Mouse (Mus musculus) C2C12 (cell line): ENCODE data around the gene Map2. TPM values are rescaled to one million over a fixed set of nuclear protein-coding genes. Genes with fewer than 3 reads are reported as not detected.

Source experiments
- H3K27me3 ChIP-seq: one replicate; pipeline ENCODE4 v1.6.1; 2011; ENCODE audit not compliant: control insufficient read depth, insufficient read depth, insufficient read length
- H3K36me3 ChIP-seq: one replicate; pipeline ENCODE4 v1.6.1; 2011; ENCODE audit not compliant: control insufficient read depth, insufficient read depth
- H3K4me3 ChIP-seq: one replicate; pipeline ENCODE4 v1.5.1; 2011; ENCODE audit warnings: mild to moderate bottlenecking, control low read depth; ENCODE audit not compliant: poor library complexity, insufficient read depth, severe bottlenecking
- H3K79me2 ChIP-seq: one replicate; pipeline ENCODE4 v1.6.1; 2011; ENCODE audit not compliant: control insufficient read depth, insufficient read depth
- H3K79me3 ChIP-seq: one replicate; pipeline ENCODE4 v1.6.1; 2011; ENCODE audit warnings: low read depth, control low read depth
- H3ac ChIP-seq: one replicate; pipeline ENCODE3; 2011; ENCODE audit warnings: low read depth; ENCODE audit not compliant: control insufficient read depth, insufficient read length
- CEBPB ChIP-seq: IDR thresholded peaks from one replicate; pipeline ENCODE4 v1.6.1; 2011; ENCODE audit warnings: low read depth, mild to moderate bottlenecking, control low read depth, moderate library complexity
- CTCF ChIP-seq: IDR thresholded peaks from one replicate; pipeline ENCODE4 v1.5.1; 2011; ENCODE audit not compliant: control insufficient read depth, insufficient read depth, insufficient read length
- FOSL1 ChIP-seq: IDR thresholded peaks from one replicate; pipeline ENCODE4 v1.8.0; 2011; ENCODE audit warnings: mild to moderate bottlenecking, low read length; ENCODE audit not compliant: poor library complexity, insufficient read depth, severe bottlenecking
- MAX ChIP-seq: IDR thresholded peaks from one replicate; pipeline ENCODE4 v1.6.1; 2011; ENCODE audit warnings: mild to moderate bottlenecking, control low read depth
- MYOD1 ChIP-seq: IDR thresholded peaks from one replicate; pipeline ENCODE4 v1.6.1; 2011; ENCODE audit warnings: low read depth; ENCODE audit not compliant: control insufficient read depth, insufficient read length
- MYOG ChIP-seq: IDR thresholded peaks from one replicate; pipeline ENCODE4 v1.6.1; 2011; ENCODE audit not compliant: control insufficient read depth, insufficient read length; ENCODE audit errors: extremely low read depth
- USF1 ChIP-seq: IDR thresholded peaks from one replicate; pipeline ENCODE4 v1.6.1; 2011; ENCODE audit warnings: low read depth, mild to moderate bottlenecking, control low read depth, moderate library complexity
- polyA plus RNA-seq: library from polyadenylated mRNA; unstranded; fragments of >200 nt; fragmentation: generic; extraction: Trizol; gene quantifications from one replicate; pipeline ENCODE4 v1.2.1, GENCODE M21; 2012; ENCODE audit warnings: missing spikeins

The Map2 gene
- polyA plus RNA-seq, 1 experiment: 0.73 TPM

DNA sequence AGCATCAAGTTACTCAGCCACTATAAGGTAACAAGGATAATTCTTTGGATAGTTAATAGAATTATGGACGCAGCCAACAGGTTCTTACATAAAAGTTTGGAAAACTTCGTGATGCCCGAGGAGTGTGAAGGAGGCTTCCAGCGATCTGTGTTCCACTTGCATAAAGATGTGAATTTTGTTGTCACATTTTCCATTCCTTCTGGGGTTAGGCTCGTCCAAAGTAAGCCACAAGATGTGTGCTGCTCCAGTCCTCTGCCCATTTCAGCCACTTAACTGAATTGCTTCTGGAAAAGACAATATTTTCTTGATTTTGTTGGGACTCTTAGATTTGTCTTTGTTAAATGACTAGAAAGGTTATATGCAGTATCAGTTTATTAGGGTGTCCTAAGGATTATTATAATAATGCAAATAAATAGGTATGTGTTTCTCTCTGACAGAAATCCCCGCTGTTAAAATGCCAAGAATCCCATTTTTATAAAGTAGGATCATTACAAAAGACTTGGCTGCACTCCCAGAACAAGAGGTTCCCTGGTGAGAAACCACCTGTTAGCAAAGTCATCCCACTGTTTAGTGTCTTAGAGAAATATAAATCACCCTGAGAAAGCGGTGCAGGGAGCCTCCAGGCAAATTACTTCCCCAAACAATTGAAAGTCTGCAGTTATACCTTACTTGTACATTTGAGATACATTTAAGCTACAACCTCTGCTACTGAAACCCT is 36.2 kb downstream of the Map2 start:
- no peaks in the 10 kb centered on the region for H3K36me3 ChIP-seq
- no peak overlapping the region for H3ac ChIP-seq
- H3K27me3 ChIP-seq: no peaks in the 10 kb centered on the region
- no peaks in the 10 kb centered on the region for H3K79me2 ChIP-seq
- no peaks in the 10 kb centered on the region for H3K79me3 ChIP-seq
- no peak overlapping the region for H3K4me3 ChIP-seq
- TF ChIP-seq MYOD1 (peak; percentile 71), MYOG (no peak), MAX (no peak)

DNA sequence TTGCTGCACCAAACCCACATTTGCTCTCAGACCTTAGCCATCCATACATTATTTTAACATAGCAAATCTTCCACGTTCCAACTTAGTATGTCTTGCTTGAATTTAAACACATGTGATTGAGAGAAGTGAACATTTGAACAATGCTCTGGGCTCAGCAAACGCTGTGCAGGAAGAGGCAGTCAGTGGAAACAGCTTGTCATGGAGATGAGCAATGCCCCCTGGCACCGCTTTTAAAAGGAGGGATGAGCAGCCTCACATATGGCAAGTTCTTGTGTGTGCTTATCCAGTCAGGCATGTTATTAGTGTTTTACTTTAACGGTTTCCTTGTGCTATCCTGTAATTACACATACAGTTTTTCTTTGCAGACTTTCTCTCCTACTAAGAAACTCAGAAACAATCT is 46.4 kb downstream of the Map2 start:
- Histone ChIP-seq H3K79me2 (no peaks in the 10 kb centered on the region), H3K36me3 (no peaks in the 10 kb centered on the region), H3K79me3 (no peaks in the 10 kb centered on the region), H3ac (no peak overlapping the region), H3K4me3 (no peak overlapping the region), H3K27me3 (no peaks in the 10 kb centered on the region)
- TF ChIP-seq MYOG (no peak), MAX (no peak), CTCF (no peak), CEBPB (no peak), MYOD1 (no peak), USF1 (no peak), FOSL1 (no peak)

DNA sequence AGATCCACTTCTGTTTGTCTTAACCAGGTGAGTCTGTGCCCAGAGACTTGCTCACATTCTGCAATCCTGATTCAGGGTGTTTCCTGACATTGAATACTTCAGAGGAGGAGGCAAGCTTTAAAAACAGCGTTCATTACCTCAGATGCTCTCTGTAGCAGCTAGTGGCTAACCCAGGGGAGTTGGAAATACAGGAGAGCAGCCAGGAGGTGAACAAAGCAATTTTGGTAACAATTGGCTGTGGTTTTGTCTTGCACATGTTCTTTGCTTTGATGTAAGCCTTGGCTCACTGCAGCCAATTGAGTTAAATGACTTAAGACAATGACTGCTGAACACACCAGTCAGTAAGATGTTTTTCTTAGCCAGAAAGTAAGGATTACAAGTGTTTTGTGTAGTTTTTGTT is 48.3 kb downstream of the Map2 start:
- TF ChIP-seq MYOG (no peak), CTCF (no peak), MYOD1 (no peak), CEBPB (no peak), USF1 (no peak), MAX (no peak), FOSL1 (no peak)
- Histone ChIP-seq H3K27me3 (no peaks in the 10 kb centered on the region), H3K4me3 (no peak overlapping the region), H3K36me3 (no peaks in the 10 kb centered on the region), H3ac (no peak overlapping the region), H3K79me3 (no peaks in the 10 kb centered on the region), H3K79me2 (no peaks in the 10 kb centered on the region)

DNA sequence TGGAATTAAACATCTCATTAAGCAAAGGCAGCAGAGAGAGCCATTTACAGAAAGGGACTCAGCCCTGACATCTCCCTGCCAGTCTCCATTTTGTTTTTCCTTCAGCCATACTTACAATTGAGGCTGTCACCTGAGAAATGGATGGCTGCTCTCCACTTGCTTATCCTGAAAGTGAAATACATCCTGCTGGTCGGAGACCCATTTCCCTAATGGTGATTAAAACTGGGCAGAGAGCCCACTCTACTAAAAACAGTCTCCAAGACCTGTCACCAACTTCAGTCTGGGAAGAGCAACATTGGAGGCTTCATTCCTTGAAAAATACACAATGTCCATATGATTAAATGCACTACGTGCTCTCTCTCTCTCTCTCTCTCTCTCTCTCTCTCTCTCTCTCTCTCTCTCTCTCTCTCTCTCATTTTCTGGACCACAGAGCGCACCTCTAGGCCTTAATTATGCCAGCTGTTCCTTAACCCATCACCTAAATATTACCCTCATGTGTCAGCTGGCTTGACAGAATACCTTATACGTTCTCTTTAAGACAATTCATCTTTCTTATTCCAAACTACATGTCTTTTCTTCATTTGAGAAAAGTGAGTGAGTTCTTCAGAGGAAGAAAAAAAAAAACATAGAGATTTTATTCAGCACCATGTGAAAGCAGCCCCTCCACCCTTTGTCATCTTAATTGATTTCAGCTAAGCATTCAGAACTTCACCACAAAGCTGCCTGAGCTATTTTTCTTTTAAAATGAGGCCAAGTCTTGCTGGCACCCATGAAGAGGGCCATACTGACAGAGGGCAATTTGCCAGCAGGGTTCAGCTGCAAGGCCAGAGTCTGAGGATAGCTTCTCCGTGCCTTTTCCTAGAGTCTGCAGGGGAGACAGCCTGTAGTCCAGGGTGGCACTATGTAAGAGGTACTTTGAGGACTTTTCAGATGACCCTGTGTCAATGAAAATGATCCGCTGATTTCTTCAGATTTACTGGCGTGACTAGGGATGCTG is 51.6 kb downstream of the Map2 start:
- TF ChIP-seq CEBPB (no peak), FOSL1 (no peak), USF1 (no peak), MAX (no peak), MYOD1 (no peak), CTCF (no peak)
- H3ac ChIP-seq: no peak overlapping the region
- no peaks in the 10 kb centered on the region for H3K36me3 ChIP-seq
- H3K79me2 ChIP-seq: no peaks in the 10 kb centered on the region
- H3K79me3 ChIP-seq: no peaks in the 10 kb centered on the region
- no peaks in the 10 kb centered on the region for H3K27me3 ChIP-seq
- no peak overlapping the region for H3K4me3 ChIP-seq

DNA sequence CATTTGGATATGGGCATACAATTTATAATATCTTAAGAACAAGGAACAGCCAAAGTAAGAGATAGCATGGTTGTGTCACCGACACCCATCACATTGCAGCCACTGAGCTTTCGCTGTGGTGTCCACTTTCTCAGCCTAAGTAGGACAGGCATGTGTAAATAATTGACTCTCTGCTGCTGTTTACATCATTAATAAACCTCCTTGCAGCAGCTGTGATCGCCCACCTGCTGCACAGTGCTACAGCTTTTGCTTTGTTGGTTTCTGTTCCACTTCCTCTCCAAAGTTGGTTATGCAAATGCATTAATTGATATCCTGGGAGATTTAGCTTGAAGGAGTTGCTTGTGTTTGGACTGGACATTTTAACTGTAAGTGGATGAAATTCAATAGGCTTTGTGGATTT is 53.1 kb downstream of the Map2 start:
- Histone ChIP-seq H3K27me3 (no peaks in the 10 kb centered on the region), H3K4me3 (no peak overlapping the region), H3ac (no peak overlapping the region), H3K79me3 (no peaks in the 10 kb centered on the region), H3K79me2 (no peaks in the 10 kb centered on the region), H3K36me3 (no peaks in the 10 kb centered on the region)
- TF ChIP-seq MAX: no peak
- TF ChIP-seq MYOD1: no peak

DNA sequence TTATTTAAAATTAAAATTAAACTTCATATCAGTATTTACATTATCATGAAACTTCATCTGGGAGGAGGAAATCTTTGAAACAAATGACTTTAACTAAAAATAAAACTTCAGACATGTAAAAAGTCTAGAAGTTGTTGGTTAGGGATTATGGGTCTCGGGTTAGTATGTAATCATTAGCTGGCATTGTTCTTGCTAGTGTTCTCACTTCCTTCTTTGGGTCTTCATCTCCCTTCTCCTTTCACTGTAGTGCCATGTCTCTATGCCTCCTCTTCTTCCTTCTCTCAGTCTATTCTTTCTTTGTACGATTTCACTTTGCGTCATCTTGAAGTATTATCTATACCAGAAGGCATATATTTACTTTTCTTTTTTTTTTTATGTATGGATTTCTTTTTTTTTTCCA is 55.3 kb downstream of the Map2 start:
- H3K27me3 ChIP-seq: no peaks in the 10 kb centered on the region
- H3K36me3 ChIP-seq: no peaks in the 10 kb centered on the region
- H3K79me3 ChIP-seq: no peaks in the 10 kb centered on the region
- H3K4me3 ChIP-seq: no peak overlapping the region
- no peak overlapping the region for H3ac ChIP-seq
- no peaks in the 10 kb centered on the region for H3K79me2 ChIP-seq
- TF ChIP-seq MAX: no peak
- no peak for TF ChIP-seq FOSL1
- TF ChIP-seq CTCF: no peak
- no peak for TF ChIP-seq MYOG
- no peak for TF ChIP-seq CEBPB
- TF ChIP-seq USF1: no peak
- no peak for TF ChIP-seq MYOD1
